Mouse (Mus musculus): ENCODE data around the gene Sln. TPM values are rescaled to one million over a fixed set of nuclear protein-coding genes. Genes with fewer than 3 reads are reported as not detected.

Sln gene
- polyA plus RNA-seq (2016; fragmentation: Nextera tagmentation; extraction: Ambion mirVana) = not detected in 2 replicates

DNA sequence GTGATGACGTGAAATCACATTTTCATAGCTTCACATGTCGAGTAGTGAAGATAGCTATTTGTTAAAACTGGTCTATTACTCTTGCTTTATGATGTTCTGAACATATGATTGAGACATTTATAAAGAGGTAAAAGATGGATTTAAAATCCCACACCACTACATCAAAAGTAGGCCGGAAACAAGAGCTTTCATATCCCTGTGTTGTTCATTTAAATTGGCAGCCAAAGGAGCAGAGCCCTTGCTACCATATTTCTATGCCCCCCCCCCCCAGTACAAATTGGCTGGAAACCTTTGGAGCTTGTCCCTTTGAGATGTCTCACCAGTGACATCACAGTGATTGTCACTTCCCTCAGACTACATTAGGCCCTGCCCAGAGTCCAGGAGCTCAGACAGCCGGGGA is at the start of gene Sln:
Gene Sln (plus strand): TSS at position 301 of the 400 bp plus-strand sequence.
- no peak within 1 kb of the TSS for H3K4me3 ChIP-seq
- no peak for DNase-seq (ENCODE audit: extremely low spot score, low spot score)
- 88% methylated on average over 4 of the region's 4 CpGs for WGBS
- H3K27ac ChIP-seq = no peak within 1 kb of the TSS
- H3K36me3 ChIP-seq (replicated peaks) = no peaks in the 10 kb centered on the region
- H3K4me1 ChIP-seq = no peaks in the 10 kb centered on the region
- no peaks in the 10 kb centered on the region for H3K9me3 ChIP-seq
- H3K27me3 ChIP-seq (ENCODE audit: poor library complexity, severe bottlenecking) = no peaks in the 10 kb centered on the region

DNA sequence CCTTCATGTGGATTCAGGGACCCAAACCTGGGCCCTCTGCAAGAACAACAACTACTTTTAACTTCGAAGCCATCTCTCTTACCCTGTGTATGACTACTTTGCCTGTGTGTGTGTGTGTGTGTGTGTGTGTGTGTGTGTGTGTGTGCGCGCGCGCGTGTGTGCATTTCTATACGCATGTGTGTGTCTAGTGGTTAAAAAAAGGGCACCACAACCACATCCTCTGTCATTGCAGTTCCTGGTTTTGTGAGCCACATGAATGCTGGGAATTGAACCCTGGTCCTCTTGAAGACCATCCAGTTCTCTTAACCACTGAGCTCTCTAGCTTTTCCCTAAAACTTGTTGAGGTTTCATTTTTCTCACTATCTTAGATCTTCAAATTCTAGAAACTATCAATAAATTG is 47.0 kb upstream of the Sln start:
- Histone ChIP-seq H3K27ac (no peak overlapping the region), H3K4me3 (no peak overlapping the region), H3K36me3 (replicated peaks) (no peaks in the 10 kb centered on the region), H3K4me1 (peaks cover 4% of the 10 kb centered on the region; the same call in 1 of the 2 replicates), H3K27me3 (ENCODE audit: poor library complexity, severe bottlenecking) (no peaks in the 10 kb centered on the region), H3K9me3 (no peaks in the 10 kb centered on the region)
- 94% methylated on average over 7 of the region's 7 CpGs for WGBS
- DNase-seq (ENCODE audit: extremely low spot score, low spot score) = no peak

DNA sequence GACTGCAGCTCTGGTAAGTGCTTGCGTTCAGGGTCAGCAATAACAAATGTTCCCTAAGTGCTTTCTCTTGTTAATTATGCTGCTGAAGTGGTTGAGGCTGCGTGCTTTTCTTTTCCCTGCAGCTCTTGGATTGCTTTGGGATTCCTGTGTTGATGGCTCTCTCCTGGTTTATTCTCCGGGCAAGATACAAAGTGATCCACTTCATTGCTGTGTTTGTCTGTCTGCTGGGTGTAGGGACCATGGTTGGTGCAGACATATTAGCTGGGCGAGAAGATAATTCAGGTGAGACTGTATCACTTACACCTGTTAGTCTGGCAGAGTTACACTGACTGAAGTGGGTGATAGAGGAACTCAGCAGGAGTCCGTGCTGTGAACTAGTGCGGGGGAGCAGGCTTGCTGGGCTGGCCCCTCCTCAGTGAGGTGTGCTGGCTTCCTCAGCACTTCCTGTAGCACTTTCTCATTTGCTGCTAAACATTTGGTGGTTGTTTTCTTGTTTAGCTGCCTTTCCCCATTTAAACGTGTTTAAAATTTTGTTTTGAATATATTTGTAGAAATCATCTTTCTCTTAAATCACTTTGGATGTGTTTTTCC is 43.4 kb upstream of the Sln start:
- Histone ChIP-seq H3K36me3 (replicated peaks) (no peaks in the 10 kb centered on the region), H3K4me1 (peaks cover 4% of the 10 kb centered on the region; the same call in 1 of the 2 replicates), H3K4me3 (no peak overlapping the region), H3K9me3 (no peaks in the 10 kb centered on the region), H3K27me3 (ENCODE audit: poor library complexity, severe bottlenecking) (no peaks in the 10 kb centered on the region), H3K27ac (no peak overlapping the region)
- WGBS = 27% methylated on average over 7 of the region's 7 CpGs
- no peak for DNase-seq (ENCODE audit: extremely low spot score, low spot score)

DNA sequence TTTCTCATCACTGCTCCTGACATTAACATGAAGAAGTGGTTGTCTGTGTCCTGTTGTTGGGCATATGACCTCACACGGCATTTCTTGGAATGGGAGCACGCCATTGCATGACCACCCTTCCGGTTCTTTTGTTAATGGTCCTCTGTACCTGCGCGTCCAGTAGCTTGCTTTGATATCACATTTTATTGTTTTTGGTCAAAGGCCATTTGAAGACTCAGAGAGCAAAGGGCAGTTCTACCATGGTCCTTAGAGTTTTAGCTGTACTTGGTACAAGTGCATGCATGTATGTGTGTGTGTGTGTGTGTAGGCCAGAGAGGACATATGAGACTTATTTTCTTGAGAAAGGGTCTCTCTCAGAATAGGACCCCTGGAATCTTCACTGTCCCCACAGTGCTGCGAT is 36.5 kb upstream of the Sln start:
- no peaks in the 10 kb centered on the region for H3K4me1 ChIP-seq
- no peak for DNase-seq (ENCODE audit: extremely low spot score, low spot score)

DNA sequence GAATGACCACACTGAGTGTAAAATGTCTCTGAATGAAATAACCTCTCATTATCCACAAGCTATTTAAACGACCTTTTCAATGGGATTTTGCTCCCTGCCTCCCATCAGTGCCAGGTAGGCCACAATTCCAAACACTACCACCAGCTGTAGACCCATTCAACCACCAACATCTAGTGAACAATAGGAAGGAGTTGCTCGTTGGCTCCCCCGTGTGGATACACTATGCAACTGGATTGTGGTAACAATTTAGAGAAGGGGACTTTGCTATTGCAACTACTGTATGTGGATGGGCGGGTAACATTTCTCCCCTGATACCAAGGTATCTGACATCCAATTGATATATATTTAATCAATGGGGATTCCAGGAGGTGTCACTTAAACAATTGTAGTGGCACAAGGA is 31.2 kb upstream of the Sln start:
- H3K4me3 ChIP-seq = no peak overlapping the region
- WGBS = 37% methylated on average over 4 of the region's 4 CpGs
- H3K9me3 ChIP-seq = no peaks in the 10 kb centered on the region
- H3K4me1 ChIP-seq = no peaks in the 10 kb centered on the region
- H3K27ac ChIP-seq = no peak overlapping the region
- peak; percentile 40 for DNase-seq (ENCODE audit: extremely low spot score, low spot score)
- no peaks in the 10 kb centered on the region for H3K36me3 ChIP-seq (replicated peaks)
- no peaks in the 10 kb centered on the region for H3K27me3 ChIP-seq (ENCODE audit: poor library complexity, severe bottlenecking)

More for the DNA sequence above, 36.5 kb upstream of the Sln start:
- Histone ChIP-seq H3K9me3 (no peaks in the 10 kb centered on the region), H3K27ac (no peak overlapping the region), H3K36me3 (replicated peaks) (no peaks in the 10 kb centered on the region), H3K4me3 (no peak overlapping the region), H3K27me3 (ENCODE audit: poor library complexity, severe bottlenecking) (no peaks in the 10 kb centered on the region)
- 96% methylated on average over 6 of the region's 6 CpGs for WGBS

DNA sequence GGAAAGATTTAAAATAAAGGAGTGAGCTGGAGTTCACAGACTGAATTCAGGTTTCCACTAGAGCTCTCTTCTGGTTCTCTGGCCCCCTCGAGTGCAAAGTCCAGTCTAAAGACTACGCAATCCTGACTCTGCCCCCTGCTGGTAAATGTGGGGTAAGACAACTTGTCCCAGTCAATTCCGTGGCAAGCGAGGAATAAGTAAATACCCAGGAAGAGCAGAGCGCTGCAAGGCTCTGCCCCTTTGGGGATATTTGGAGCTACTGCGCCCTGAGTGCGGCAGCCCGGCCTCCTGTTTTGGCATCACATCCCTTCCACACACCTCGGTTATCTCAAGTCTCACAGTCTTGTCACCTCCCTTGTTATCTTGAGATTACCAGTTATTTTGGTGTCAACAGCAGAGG is 24.6 kb upstream of the Sln start:
- Histone ChIP-seq H3K36me3 (replicated peaks) (no peaks in the 10 kb centered on the region), H3K27ac (no peak overlapping the region), H3K4me3 (no peak overlapping the region), H3K27me3 (ENCODE audit: poor library complexity, severe bottlenecking) (peaks cover 5% of the 10 kb centered on the region; the same call in 1 of the 2 replicates), H3K9me3 (no peaks in the 10 kb centered on the region), H3K4me1 (peaks cover 5% of the 10 kb centered on the region)
- WGBS = 12% methylated on average over 9 of the region's 9 CpGs
- peak; percentile 54 for DNase-seq (ENCODE audit: extremely low spot score, low spot score)

DNA sequence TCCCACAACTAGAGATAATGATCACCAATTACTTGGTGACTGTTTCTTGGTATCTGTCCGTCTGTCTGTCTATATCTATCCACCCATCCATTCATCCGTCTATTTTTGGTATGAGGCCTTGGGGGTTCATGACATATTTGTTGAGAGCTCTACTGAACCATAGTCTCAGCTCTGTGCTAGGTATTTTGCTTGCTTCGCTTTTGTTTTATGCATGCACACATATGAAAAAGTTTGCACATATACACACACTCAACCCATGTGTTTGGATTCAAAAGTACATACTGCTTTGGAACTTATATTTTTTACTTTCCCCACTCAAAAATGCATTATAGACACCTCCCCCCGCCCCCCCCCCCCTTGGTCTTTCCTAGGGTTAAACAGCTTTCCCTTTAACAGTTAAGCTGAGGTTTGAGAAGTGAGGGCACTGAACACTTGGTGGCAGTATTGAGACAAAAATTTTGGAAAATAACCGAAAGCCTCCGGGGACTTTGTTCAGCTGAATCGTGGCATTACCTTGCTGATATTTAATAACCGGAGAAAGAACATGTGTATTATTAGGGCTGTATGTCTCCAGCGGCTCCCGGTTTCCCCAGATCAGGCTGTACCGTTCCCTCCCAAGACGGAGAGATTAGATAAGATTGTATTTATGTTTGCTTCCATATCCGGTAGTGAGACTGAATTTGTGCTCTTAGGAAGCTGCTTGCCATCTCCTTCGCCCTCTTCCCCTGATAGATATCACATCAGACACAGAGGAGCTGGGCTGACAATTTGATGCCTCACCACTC is 20.7 kb upstream of the Sln start:
- peak overlapping the region; percentile 66 for H3K27ac ChIP-seq
- peaks cover 5% of the 10 kb centered on the region for H3K4me1 ChIP-seq

DNA sequence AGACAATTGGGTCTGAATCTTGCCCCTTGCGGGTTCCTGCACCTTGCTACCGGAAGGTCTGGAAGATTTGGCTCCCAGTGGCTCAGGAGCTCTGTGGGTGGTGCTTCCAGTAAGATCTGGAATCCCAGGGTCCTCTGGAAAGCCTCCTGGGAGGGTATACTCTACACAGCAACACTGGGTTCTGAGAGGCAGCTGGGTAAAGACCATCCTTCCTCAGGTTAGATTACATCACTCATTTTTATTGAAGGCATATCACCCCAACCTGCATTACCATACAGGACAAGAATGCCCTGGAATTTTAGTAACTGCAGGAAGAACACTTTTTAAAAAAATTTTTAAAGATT is 20.1 kb upstream of the Sln start:
- Histone ChIP-seq H3K36me3 (replicated peaks) (no peaks in the 10 kb centered on the region), H3K27ac (peak overlapping the region; percentile 66), H3K4me1 (peaks cover 5% of the 10 kb centered on the region), H3K27me3 (ENCODE audit: poor library complexity, severe bottlenecking) (peaks cover 5% of the 10 kb centered on the region; the same call in 1 of the 2 replicates), H3K4me3 (peak overlapping the region; percentile 52), H3K9me3 (no peaks in the 10 kb centered on the region)
- no peak for DNase-seq (ENCODE audit: extremely low spot score, low spot score)
- WGBS = 38% methylated on average over 2 of the region's 2 CpGs

More for the DNA sequence above, 20.7 kb upstream of the Sln start:
- Histone ChIP-seq H3K4me3 (peak overlapping the region; percentile 52), H3K36me3 (replicated peaks) (no peaks in the 10 kb centered on the region), H3K9me3 (no peaks in the 10 kb centered on the region), H3K27me3 (ENCODE audit: poor library complexity, severe bottlenecking) (peaks cover 5% of the 10 kb centered on the region; the same call in 1 of the 2 replicates)
- DNase-seq (ENCODE audit: extremely low spot score, low spot score) = peak; percentile 34
- WGBS = 26% methylated on average over 14 of the region's 14 CpGs

DNA sequence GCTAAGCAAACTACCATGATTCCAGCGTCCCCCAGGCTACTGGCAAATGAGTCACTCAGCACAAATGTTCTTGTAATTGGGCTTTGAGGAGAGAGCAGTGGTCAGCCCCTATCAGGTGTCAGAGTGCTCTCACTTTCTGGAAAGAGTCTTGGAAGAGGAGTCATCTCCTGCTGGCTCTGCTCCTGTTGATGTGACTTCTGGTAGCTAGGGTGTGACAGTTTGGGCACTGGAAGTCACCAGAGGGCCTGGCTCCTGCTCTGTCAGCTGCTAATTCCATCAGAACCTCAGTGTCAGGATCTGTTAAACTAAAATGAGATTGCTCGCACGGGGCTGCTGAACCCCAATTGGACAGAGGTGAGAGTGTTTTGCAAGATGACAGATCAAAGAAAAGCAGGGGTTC is 14.9 kb upstream of the Sln start:
- WGBS = 83% methylated on average over 3 of the region's 3 CpGs
- H3K9me3 ChIP-seq = no peaks in the 10 kb centered on the region
- H3K27ac ChIP-seq = no peak overlapping the region
- no peaks in the 10 kb centered on the region for H3K4me1 ChIP-seq
- H3K4me3 ChIP-seq = no peak overlapping the region
- no peaks in the 10 kb centered on the region for H3K36me3 ChIP-seq (replicated peaks)
- DNase-seq (ENCODE audit: extremely low spot score, low spot score) = no peak
- no peaks in the 10 kb centered on the region for H3K27me3 ChIP-seq (ENCODE audit: poor library complexity, severe bottlenecking)

DNA sequence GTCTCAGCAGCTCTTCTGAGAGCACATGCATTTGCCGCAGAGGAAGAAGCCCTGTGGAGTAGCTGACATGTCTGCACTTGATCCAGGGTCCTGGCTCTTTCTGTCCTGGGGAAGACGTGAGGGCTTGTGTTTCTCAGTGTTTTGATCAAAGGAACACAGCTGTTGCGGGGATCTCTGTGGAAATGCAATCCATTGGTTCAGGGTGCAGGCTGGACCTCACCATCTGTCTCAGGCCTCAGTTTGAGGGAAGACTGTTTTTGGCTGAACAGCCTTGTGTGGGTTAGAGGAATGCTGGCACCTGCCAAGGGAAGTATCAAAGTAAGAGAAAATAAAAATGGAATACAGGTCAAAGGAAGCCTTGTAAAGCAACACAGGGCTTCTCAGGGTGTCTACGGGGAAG is 14.0 kb upstream of the Sln start:
- Histone ChIP-seq H3K27ac (no peak overlapping the region), H3K36me3 (replicated peaks) (no peaks in the 10 kb centered on the region), H3K27me3 (ENCODE audit: poor library complexity, severe bottlenecking) (no peaks in the 10 kb centered on the region), H3K4me1 (no peaks in the 10 kb centered on the region), H3K4me3 (no peak overlapping the region), H3K9me3 (no peaks in the 10 kb centered on the region)
- 77% methylated on average over 4 of the region's 4 CpGs for WGBS
- no peak for DNase-seq (ENCODE audit: extremely low spot score, low spot score)

DNA sequence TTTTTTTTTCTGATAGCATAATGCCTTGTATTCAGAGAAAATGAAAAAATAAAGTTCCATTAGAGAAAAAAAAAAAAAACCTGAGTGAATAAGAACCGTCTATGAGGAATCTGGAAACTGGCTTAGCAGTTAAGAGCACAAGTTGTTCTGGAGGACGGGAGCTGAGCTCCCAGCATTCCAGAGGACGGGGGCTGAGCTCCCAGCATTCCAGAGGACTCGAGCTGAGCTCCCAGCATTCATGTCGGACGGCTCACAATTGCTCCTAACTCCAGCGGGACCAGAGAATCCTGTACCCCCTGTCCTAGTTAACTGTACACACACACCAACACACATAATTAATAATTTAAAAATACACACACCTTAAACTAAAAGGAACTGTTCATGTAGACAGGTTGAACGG is 11.1 kb upstream of the Sln start:
- WGBS = 85% methylated on average over 8 of the region's 8 CpGs
- no peaks in the 10 kb centered on the region for H3K36me3 ChIP-seq (replicated peaks)
- DNase-seq (ENCODE audit: extremely low spot score, low spot score) = no peak
- H3K4me1 ChIP-seq = no peaks in the 10 kb centered on the region
- H3K4me3 ChIP-seq = no peak overlapping the region
- H3K9me3 ChIP-seq = no peaks in the 10 kb centered on the region
- no peak overlapping the region for H3K27ac ChIP-seq
- no peaks in the 10 kb centered on the region for H3K27me3 ChIP-seq (ENCODE audit: poor library complexity, severe bottlenecking)

DNA sequence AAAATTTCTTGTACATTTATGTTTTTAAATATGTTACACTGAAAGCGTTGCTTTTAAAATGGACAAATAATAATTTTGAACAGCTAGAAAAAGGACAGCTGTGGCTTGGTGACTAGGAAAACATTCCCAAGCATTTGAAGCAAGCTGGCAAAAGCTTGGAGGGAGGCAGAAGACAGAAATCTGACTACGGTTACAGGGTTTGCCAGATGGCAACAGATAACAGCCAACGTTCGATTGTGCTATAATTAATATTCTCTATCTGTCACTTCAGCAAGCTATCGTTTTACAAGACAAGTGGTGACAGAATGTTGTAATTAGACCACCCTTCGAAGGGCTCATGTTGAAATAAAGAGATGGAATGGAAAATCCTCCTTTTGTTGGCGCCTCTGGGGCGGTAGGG is 1.4 kb upstream of the Sln start:
- no peak for DNase-seq (ENCODE audit: extremely low spot score, low spot score)
- WGBS = 91% methylated on average over 8 of the region's 8 CpGs
- H3K9me3 ChIP-seq = no peaks in the 10 kb centered on the region
- H3K4me1 ChIP-seq = no peaks in the 10 kb centered on the region
- no peak overlapping the region for H3K27ac ChIP-seq
- H3K36me3 ChIP-seq (replicated peaks) = no peaks in the 10 kb centered on the region
- no peaks in the 10 kb centered on the region for H3K27me3 ChIP-seq (ENCODE audit: poor library complexity, severe bottlenecking)
- no peak overlapping the region for H3K4me3 ChIP-seq

DNA sequence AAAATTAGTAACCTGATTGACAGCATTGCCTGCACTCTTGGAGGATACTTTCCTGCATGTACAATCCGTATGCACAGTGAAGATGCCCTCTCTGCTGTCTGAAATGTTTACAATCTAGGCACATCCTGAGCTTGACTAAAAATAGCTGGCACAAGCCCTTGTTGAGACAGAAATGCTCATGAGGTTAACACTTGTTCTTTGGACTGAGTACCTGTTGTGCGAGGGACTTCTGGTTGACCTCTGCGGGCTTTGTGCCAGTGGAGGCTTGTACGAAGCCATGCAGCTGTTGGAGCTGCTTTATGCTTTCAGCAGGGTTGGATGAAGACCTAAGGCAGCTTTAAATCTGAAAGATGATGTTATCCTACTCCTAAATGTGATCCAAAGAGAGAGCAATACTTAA is 2.2 kb downstream of the Sln start:
- Histone ChIP-seq H3K27me3 (ENCODE audit: poor library complexity, severe bottlenecking) (no peaks in the 10 kb centered on the region), H3K9me3 (no peaks in the 10 kb centered on the region), H3K36me3 (replicated peaks) (no peaks in the 10 kb centered on the region), H3K4me1 (no peaks in the 10 kb centered on the region), H3K27ac (no peak overlapping the region), H3K4me3 (no peak overlapping the region)
- DNase-seq (ENCODE audit: extremely low spot score, low spot score) = no peak
- 87% methylated on average over 4 of the region's 4 CpGs for WGBS

Data from forebrain, embryonic 10.5 days (tissue).